Mouse (Mus musculus): ENCODE measurements at regions not wholly inside any gene's neighbourhood (a gene's known extent, or its start where the extent isn't known, plus 50 kb on each side); places are given as distances from the start of the nearest gene placed in this dataset.

- no peak for TF ChIP-seq EP300 (IDR thresholded peaks at IDR 0.05; ENCODE audit: low read depth)
- TF ChIP-seq CTCF (IDR thresholded peaks at IDR 0.05; ENCODE audit: low read depth): no peak
- Histone ChIP-seq H3K27ac (ENCODE audit: low read depth) (no peak overlapping the region), H3K9me3 (ENCODE audit: low read length) (no peaks in the 10 kb centered on the region), H3K4me1 (ENCODE audit: insufficient read depth) (no peaks in the 10 kb centered on the region), H3K9ac (replicated peaks) (no peak overlapping the region), H3K27me3 (ENCODE audit: insufficient read depth, low read length) (no peaks in the 10 kb centered on the region), H3K4me2 (ENCODE audit: low read depth, low read length) (no peak overlapping the region), H3K36me3 (replicated peaks; ENCODE audit: insufficient read depth, low read length) (no peaks in the 10 kb centered on the region), H3K4me3 (ENCODE audit: low read depth, low read length) (no peak overlapping the region)
- no peak for ATAC-seq
- WGBS (ENCODE audit: insufficient replicate concordance): 51% methylated on average over 8 of the region's 8 CpGs
- DNase-seq: no peak
These were observed 93.1 kb upstream of the Mphosph6 start for GRCm38 (mm10) chr8:117894861-117895260.

- Histone ChIP-seq H3K27me3 (ENCODE audit: insufficient read depth, low read length) (no peaks in the 10 kb centered on the region), H3K9ac (replicated peaks) (no peak overlapping the region), H3K4me1 (ENCODE audit: insufficient read depth) (no peaks in the 10 kb centered on the region), H3K4me2 (ENCODE audit: low read depth, low read length) (no peak overlapping the region), H3K36me3 (replicated peaks; ENCODE audit: insufficient read depth, low read length) (no peaks in the 10 kb centered on the region), H3K27ac (ENCODE audit: low read depth) (no peak overlapping the region), H3K9me3 (ENCODE audit: low read length) (no peaks in the 10 kb centered on the region), H3K4me3 (ENCODE audit: low read depth, low read length) (no peak overlapping the region)
- WGBS (ENCODE audit: insufficient replicate concordance): 52% methylated on average over 3 of the region's 3 CpGs
- DNase-seq (no peak), ATAC-seq (no peak)
- TF ChIP-seq CTCF (IDR thresholded peaks at IDR 0.05; ENCODE audit: low read depth): no peak
- TF ChIP-seq EP300 (IDR thresholded peaks at IDR 0.05; ENCODE audit: low read depth): no peak
These were observed 88.5 kb upstream of the Mphosph6 start for GRCm38 (mm10) chr8:117890211-117890610.

GRCm38 (mm10) chr8:117881414-117881973 lies 79.8 kb upstream of the Mphosph6 start:
- TF ChIP-seq CTCF (IDR thresholded peaks at IDR 0.05; ENCODE audit: low read depth) (no peak), EP300 (IDR thresholded peaks at IDR 0.05; ENCODE audit: low read depth) (no peak)
- no peaks in the 10 kb centered on the region for H3K9me3 ChIP-seq (ENCODE audit: low read length)
- H3K36me3 ChIP-seq (replicated peaks; ENCODE audit: insufficient read depth, low read length): no peaks in the 10 kb centered on the region
- H3K27me3 ChIP-seq (ENCODE audit: insufficient read depth, low read length): no peaks in the 10 kb centered on the region
- no peak overlapping the region for H3K9ac ChIP-seq (replicated peaks)
- DNase-seq (no peak), ATAC-seq (no peak)
- no peaks in the 10 kb centered on the region for H3K4me1 ChIP-seq (ENCODE audit: insufficient read depth)
- no peak overlapping the region for H3K27ac ChIP-seq (ENCODE audit: low read depth)
- no peak overlapping the region for H3K4me2 ChIP-seq (ENCODE audit: low read depth, low read length)
- no peak overlapping the region for H3K4me3 ChIP-seq (ENCODE audit: low read depth, low read length)
- 72% methylated on average over 8 of the region's 8 CpGs for WGBS (ENCODE audit: insufficient replicate concordance)

- no peak overlapping the region for H3K27ac ChIP-seq (ENCODE audit: low read depth)
- no peak overlapping the region for H3K4me3 ChIP-seq (ENCODE audit: low read depth, low read length)
- no peak overlapping the region for H3K9ac ChIP-seq (replicated peaks)
- no peaks in the 10 kb centered on the region for H3K4me1 ChIP-seq (ENCODE audit: insufficient read depth)
- DNase-seq (no peak), ATAC-seq (no peak)
- TF ChIP-seq EP300 (IDR thresholded peaks at IDR 0.05; ENCODE audit: low read depth) (no peak), CTCF (IDR thresholded peaks at IDR 0.05; ENCODE audit: low read depth) (no peak)
- no peaks in the 10 kb centered on the region for H3K36me3 ChIP-seq (replicated peaks; ENCODE audit: insufficient read depth, low read length)
- WGBS (ENCODE audit: insufficient replicate concordance): 63% methylated on average over 13 of the region's 13 CpGs
- H3K9me3 ChIP-seq (ENCODE audit: low read length): no peaks in the 10 kb centered on the region
- H3K4me2 ChIP-seq (ENCODE audit: low read depth, low read length): no peak overlapping the region
- no peaks in the 10 kb centered on the region for H3K27me3 ChIP-seq (ENCODE audit: insufficient read depth, low read length)
These were observed 78.7 kb upstream of the Mphosph6 start for GRCm38 (mm10) chr8:117880279-117880975.

GRCm38 (mm10) chr8:117873611-117874010 lies 71.9 kb upstream of the Mphosph6 start:
- H3K4me2 ChIP-seq (ENCODE audit: low read depth, low read length): no peak overlapping the region
- no peak for ATAC-seq
- 73% methylated on average over 4 of the region's 4 CpGs for WGBS (ENCODE audit: insufficient replicate concordance)

GRCm38 (mm10) chr8:117867138-117867537 lies 65.4 kb upstream of the Mphosph6 start:
- no peak for ATAC-seq
- 64% methylated on average over 2 of the region's 2 CpGs for WGBS (ENCODE audit: insufficient replicate concordance)
- Histone ChIP-seq H3K4me2 (ENCODE audit: low read depth, low read length) (no peak overlapping the region), H3K4me3 (ENCODE audit: low read depth, low read length) (no peak overlapping the region), H3K4me1 (ENCODE audit: insufficient read depth) (no peaks in the 10 kb centered on the region), H3K27me3 (ENCODE audit: insufficient read depth, low read length) (no peaks in the 10 kb centered on the region), H3K36me3 (replicated peaks; ENCODE audit: insufficient read depth, low read length) (no peaks in the 10 kb centered on the region), H3K9me3 (ENCODE audit: low read length) (no peaks in the 10 kb centered on the region), H3K9ac (replicated peaks) (no peak overlapping the region), H3K27ac (ENCODE audit: low read depth) (no peak overlapping the region)
- no peak for DNase-seq
- TF ChIP-seq EP300 (IDR thresholded peaks at IDR 0.05; ENCODE audit: low read depth) (no peak), CTCF (IDR thresholded peaks at IDR 0.05; ENCODE audit: low read depth) (no peak)

More at GRCm38 (mm10) chr8:117873611-117874010, 71.9 kb upstream of the Mphosph6 start:
- TF ChIP-seq CTCF (IDR thresholded peaks at IDR 0.05; ENCODE audit: low read depth): no peak
- TF ChIP-seq EP300 (IDR thresholded peaks at IDR 0.05; ENCODE audit: low read depth): no peak
- DNase-seq: no peak
- no peak overlapping the region for H3K9ac ChIP-seq (replicated peaks)
- H3K27me3 ChIP-seq (ENCODE audit: insufficient read depth, low read length): no peaks in the 10 kb centered on the region
- no peaks in the 10 kb centered on the region for H3K36me3 ChIP-seq (replicated peaks; ENCODE audit: insufficient read depth, low read length)
- H3K4me1 ChIP-seq (ENCODE audit: insufficient read depth): no peaks in the 10 kb centered on the region
- no peak overlapping the region for H3K4me3 ChIP-seq (ENCODE audit: low read depth, low read length)
- no peak overlapping the region for H3K27ac ChIP-seq (ENCODE audit: low read depth)
- no peaks in the 10 kb centered on the region for H3K9me3 ChIP-seq (ENCODE audit: low read length)
